Mouse (Mus musculus) ES-CJ7 (cell line): ENCODE data around the gene Ptdss2.

ENCODE experiments used
- DNase-seq: peaks from one replicate; pipeline ENCODE4 v3.0.0; 2011; ENCODE audit warnings: low read depth, low spot score

Ptdss2 gene

DNA sequence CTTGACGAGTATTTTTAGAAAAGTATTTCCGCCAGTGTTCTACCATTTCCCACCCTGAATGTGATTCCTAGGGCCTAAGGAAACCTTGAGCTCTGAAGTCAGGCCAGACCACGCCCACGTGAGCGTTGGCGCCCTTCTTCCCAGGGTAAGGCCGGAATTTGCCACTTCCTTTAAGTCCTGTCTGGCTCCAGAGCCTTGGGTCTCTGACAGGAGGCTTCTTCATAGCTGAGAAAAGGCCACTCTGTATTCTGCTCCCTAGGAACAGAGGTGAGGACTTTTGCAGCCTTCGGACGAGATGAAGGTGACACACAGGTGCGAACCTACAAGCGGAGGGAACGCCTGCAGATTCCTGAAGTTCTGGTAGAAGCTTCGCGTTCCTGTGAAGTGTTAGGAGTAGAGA, at the start of gene Ptdss2:
Gene Ptdss2, plus strand, starts transcription at position 138 of the 400 bp plus-strand sequence.
- DNase-seq: peak; percentile 88

DNA sequence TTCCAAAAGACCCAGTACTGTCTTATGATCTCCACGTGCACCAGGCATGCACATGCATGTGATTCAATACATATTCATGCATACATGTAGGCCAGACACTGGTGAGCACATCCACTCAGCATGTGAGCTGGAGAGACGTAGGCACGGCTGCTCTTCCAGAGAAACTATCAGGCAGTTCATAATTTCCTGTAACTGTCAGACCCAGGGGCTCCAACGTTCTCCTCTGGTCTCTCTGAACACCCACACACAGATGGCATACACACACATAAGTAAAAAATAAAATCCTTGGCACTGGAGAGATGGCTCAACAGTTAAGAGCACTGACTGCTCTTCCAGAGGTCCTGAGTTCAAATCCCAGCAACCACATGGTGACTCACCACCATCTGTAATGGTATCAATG, 48.4 kb upstream of the Ptdss2 start:
- no peak for DNase-seq

DNA sequence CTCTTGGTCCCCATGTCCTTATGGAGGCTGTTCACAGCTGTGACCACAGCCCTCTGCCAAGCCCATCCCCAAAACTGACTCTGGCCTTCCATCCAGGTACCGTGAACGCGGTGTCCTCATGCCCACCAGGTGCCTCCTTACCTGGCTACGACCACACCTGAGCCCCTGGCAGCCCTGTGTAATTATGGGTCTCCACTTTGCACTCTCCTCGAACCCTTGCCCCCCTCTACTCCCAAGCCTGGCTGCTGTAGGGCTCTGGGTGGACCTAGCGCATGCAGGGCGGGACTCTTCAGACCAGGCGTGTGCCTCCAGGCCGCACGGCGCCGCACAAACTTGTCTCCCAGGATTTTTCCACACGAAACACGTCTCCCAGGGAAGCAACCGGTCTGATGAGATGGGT, 44.3 kb upstream of the Ptdss2 start, which contains the start of gene Pkp3:
Gene Pkp3, plus strand, starts transcription at position 378 of the 400 bp plus-strand sequence.
- no peak for DNase-seq

DNA sequence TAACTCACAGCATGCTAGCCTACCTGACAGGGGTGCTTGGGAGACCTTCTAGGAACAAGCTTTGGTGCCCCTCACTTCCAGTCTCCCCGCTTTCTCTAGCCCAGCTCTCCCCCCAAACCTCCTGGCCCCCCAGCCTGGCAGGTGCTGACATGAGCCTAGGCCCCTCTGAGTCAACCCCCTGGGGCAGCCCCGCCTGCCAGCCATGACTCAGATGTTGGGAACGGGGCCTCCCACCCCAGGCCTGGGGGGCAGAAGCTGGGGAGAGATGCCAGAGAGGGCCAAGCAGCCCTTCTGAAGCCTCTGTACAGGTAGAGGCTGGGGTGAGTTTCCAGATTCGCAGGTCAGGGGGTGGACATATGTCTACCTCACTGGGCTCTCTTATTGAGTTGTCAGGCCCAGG, 43.3 kb upstream of the Ptdss2 start:
- no peak for DNase-seq

DNA sequence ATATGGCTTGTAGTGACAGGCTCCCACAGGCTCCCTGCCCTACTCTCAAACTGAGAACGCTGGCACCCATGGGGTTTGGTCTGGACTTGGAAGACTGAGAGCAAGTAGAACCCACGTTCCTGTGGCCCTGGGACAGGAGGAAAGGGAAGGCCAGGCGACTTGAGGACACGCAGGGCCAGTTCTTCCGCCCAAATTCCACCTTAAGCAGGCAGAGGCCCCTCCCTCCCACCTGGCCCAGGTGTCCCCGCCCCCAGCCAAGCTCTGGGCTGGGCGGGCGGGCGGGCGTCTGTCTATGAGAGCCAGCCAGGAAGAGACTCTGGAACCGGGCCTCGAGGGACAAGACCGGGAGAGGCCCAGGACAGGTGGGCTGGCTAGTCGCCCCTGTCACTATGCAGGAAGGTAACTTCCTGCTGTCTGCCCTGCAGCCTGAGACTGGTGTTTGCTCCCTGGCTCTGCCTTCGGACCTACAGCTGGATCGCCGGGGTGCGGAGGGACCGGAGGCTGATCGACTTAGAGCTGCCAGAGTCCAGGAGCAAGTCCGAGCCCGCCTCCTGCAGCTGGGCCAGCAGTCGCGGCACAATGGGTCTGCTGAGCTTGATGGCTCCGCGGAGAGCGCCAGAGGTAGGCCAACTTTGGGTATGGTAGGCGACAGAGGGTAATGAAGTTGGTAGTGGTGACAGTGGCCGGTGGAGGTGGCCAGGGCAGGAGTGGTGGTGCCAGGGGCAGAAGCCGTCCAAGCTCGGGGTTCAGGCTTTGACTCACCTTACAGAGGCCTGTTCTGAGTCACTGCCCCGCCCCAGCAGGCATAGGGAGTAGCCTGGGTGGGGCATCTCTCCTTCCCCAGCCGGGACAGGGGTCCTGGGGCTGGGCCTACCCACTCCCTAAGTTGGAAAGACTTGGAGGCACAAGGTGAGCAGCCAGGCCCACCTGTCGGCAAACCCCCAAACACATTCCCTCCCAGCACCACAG, 42.4 kb upstream of the Ptdss2 start:
- DNase-seq: no peak

DNA sequence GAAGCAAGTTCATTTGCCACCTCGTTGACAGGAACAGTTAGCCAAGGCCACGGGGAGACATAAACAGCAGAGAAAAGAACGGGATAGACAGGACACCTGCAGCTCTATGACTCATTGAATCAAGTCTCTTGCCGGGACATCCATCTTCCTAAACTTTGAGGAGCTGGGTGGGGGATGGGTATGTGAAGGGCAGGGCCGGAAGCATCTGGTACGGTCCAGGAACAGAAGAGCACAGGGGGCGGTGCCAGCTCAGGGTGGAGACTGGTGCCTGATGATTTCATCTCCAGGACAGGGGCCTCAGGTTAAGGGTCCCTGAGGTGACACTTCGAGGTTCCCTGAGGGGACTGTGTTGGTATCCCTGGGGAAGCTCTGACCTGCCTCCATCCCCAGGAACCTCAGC, 34.3 kb upstream of the Ptdss2 start:
- peak; percentile 75 for DNase-seq

DNA sequence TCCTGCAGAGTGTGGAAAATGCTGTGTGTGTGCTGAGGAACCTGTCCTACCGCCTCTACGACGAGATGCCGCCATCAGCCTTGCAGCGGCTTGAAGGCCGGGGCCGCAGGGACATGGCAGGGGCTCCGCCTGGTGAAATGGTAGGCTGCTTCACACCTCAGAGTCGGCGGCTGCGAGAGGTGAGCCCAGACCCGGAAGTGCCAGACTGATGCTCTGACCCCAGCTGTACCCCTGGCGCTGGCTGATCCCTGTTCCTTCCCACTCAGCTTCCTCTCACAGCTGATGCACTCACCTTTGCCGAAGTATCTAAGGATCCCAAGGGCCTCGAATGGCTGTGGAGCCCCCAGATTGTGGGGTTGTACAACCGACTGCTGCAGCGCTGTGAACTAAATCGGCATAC, 33.7 kb upstream of the Ptdss2 start:
- DNase-seq: no peak

DNA sequence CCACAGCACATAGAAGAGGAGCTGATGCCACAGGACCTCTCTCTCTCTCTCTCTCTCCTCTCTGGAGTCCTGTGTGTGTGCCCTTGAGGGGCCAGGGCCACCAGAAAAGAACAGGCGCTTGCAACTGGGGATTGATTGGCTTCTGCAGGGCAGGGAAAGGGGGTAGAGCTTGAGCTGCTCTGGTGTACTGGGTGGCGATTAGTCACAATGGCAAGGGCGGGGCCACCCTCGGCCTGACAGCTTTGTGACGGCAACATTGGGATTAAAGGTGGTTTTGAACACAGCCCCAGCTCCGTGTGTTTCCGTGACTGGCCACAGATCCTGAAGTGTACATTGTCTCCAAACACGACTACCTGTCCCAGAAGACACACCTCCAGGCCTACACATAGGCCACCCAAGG, 32.0 kb upstream of the Ptdss2 start:
- no peak for DNase-seq

DNA sequence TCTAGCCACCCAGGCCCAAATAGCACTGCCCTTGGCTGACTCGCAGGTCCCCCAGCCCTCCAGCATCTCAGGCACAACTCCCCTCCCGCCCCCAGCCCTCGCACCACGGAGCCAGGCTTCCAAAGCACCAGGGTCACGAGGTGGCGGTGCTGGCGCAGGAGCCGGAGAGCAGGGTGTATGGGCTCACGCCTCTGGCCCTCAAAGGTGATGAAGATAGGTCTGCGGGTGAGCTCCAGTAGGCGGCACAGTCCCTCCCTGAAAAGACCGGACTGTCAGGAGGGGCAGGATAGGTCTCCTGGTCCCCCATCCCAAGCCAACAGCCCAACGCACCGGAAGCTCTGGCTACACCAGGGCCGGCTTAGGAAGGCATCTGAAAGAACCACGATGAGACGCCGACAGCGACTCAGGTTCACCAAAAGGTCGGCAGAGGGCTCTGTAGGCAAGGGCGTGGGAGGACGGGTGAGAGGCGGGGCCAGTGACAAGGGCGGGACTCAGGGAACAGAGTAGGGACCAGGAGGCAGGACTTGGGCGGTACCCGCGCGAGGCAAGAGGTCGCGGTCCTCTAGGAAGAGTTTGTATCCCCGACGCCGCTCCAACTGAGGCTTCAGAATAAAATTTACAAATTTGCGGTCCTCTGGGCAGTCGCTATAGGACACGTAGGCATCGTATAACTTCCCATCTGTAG, 30.0 kb upstream of the Ptdss2 start:
- DNase-seq: peak; percentile 93

DNA sequence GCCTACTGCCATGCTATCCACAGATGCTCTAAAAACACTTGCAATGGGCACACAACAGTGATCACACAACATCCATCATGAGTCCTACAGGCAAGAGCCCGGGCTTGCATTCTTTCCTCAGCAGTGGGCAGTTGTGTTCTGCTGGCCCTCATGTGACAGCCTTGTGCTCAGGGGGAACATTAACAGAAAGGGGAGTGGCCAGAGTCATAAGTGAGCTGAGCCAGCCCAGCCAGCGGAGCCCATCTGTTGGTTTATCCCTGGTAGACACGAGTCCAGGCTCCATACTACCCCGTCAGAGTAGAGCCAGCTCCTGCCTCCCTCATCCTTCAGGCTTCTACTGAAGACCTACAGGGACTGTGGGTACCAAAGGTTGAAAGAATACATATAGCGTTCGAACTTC, 28.2 kb upstream of the Ptdss2 start:
- no peak for DNase-seq

DNA sequence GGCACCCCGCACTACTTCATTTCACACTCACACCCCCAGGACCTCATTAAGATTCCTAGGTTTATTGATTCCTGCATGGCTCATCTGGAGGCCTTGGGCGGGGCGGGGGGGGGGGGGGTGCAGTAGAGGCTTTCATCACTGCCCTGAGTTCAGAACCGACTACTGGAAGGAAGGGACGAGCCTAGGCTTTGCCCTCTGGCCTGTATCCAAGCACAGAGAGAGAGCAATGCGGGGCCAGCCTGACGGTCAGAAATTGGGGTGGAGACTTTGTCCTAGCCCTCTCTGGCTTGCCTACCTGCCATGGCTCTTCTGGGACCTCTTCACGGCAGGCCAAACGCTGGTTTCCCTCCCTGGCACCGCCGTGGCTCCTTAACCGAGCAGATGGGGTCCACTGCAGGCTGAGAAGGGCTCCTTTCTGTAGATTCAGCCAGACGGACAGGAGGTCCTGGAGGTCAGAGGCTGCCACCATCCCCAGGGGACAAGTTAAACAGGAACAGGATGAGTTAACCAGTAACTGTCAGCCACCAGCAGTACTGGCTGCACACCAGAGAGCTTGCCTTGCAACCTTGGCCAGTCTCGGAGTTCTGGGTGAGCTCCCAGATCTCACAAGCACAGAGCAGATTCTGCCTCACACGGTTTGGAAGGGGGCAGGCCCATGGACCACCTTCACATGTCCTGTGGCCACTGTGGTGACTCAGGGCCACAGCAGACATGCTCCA, 27.5 kb upstream of the Ptdss2 start:
- DNase-seq: no peak

DNA sequence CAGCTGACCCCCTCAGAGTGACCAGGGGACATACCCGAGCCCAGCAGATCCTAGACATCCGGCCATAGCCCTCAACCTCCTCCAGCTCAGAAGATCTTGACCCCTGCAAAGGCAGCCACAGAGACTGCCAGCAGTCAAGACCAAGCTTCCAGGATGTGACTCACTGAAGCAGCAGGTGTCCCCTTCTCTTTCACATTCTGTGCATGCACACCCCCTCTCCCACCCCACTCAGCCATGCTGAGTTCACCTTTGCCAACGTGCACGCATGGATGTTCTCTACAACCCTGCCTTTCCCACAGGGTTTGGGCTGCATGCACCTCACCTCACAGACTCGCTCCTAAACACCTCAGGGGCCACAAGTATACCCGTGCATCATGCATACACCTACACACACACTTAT, 26.2 kb upstream of the Ptdss2 start:
- DNase-seq: no peak

DNA sequence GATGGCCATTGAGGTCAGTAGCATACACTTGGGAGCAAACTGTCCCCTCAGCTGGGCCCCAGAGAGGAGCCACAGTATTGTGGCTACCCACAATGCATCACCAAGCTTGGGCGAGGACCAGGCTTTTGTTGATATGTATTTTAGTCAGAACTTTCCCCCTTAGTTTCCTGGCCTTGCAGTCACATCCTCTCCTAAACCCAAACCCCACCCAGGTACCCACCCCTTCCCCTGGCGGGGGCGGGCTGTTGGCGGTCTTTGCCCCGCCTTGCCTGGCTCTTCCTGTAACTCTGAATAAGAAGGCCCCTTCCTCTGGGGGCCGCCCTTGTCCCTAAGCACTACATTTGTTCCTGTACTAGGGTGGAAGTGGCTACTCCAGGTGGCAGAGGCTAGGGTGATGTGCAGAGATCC, 25.5 kb upstream of the Ptdss2 start:
- DNase-seq: peak; percentile 78

DNA sequence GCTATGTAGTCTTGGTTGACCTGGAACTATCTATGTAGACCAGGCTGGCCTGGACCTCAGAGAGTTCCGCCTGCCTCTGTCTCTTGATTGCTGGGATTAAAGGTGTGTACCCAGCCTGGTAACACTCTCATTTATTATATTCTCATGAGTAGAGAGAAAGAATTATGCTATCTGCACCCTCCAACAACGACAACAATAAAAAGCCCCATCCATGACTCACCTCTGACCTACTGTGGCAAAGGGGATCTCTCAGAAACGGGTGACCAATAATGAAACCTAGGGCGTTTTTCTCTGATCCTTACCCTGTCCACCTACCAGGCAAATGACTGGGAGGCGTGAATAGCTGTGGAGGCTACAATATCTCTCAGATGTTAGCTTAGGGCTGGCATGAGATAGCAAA, 25.0 kb upstream of the Ptdss2 start:
- DNase-seq: no peak

DNA sequence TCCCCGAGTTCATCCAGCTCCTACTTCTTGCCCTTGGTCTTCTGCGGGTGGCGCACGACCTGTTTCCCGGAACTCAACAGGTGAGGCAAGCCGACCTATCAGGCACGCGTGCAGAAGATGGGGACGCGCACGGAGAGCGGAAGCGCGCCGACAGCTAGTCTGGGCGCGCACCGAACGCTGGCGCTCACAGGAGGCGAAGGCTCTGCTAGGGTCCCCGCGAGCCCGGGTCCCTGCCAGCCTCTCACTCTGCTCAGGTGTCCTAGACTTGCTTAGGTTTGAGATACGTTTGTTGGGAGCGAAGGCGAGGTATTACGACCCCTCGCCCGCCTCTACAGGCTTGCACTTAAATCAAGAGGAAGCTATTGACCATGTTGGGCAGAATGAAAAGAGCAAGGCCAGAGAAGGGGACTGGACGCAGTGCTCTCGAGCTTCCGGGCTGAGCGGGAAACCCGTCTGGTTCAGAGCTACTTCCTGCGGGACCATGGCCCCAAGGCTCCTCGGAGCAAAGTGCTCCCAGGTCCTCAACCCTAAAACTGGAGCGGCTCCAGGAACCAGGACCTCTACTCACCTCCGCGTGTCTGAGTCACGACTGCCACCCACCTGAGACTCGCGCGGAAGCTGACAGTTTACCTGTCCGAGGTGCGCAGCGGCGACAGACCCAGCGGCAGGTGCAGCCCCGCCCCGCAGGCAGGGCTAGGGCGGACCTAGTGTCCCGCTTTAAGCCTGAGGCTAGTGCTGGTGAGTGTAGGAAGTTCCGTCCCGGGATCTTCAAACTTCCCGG, 22.1 kb upstream of the Ptdss2 start, which contains the start of gene Sigirr:
Gene Sigirr, minus strand, starts transcription at position 662 of the 781 bp plus-strand sequence.
- DNase-seq: peak; percentile 72

DNA sequence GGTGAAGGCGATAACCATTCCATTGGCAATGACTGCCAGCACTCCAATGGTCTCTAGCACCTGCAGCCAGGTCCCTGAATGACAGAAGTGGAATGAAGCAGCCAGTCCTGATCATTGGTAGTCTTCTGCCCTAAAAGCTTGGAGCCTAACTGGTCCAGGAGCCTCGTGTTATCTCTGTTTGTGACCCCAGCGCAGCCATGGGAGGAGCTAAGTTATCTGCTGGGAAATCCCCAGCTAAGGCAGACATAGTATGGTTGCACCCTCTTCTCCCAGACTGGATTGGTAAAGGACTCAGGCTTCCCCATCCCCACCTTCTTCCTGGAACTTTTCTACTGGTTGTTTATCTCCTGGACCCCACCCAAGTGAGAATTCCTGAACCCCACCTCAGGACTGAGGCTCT, 19.0 kb upstream of the Ptdss2 start:
- no peak for DNase-seq

DNA sequence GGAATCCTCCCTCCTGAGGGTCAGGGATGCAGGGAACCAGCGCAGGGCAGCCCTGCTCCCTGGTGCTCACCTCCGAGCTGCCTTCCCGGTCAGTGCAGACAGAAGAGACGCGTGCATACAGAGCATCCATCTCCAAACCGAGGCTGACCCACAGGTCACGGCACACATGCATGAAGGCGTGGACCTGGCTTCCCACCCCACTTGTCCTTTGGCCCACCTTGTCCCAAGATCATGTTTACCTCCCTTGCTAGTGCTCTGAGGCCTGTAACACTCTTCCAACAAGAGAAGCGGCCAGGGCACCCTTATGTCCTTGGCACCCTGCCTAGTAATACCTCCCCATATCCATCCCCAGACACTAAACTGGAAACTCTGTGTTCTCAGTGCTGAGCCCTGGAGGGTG, 6.3 kb upstream of the Ptdss2 start:
- DNase-seq: no peak

DNA sequence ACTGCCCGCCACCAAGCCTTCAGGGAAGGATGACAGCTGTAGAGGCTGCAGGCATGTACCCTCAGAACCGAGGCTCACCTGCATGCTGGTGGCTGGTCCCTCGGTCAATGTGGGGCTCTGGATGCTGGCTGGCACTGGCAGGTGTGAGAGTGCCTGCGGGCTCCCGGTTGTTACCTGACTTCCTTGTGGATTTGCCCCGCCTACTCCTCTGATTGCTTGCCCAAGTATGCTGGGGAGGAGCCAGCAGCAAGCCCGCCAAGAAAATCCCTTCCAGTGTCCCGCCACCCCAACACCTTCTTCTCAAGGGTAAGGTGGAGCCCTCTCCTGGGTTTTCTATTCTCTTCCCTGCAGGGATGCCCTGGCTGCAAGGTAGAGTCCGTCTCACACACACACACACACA, 4.5 kb upstream of the Ptdss2 start, which contains the start of gene Ano9:
Gene Ano9, minus strand, starts transcription at position 171 of the 400 bp plus-strand sequence.
- DNase-seq: peak; percentile 71

DNA sequence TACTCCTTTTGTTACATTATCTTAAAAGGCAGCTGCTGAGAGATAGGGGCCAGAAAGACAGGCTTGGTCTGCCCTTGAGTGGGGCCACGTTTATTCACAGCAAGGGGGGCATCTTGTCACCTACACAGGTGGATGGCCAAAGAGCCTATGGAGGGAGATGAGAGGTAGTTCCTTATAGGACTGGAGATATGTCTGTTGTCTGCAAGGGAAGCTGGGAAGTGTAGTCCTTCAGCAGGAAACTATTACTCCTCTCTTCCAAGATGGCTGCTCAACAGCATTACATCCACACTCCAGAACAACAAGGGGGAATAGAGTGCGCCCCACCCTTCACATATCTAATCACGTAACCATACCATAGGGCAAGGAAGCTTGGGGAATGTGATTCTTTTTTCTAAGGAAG, 2.7 kb upstream of the Ptdss2 start:
- peak; percentile 37 for DNase-seq

DNA sequence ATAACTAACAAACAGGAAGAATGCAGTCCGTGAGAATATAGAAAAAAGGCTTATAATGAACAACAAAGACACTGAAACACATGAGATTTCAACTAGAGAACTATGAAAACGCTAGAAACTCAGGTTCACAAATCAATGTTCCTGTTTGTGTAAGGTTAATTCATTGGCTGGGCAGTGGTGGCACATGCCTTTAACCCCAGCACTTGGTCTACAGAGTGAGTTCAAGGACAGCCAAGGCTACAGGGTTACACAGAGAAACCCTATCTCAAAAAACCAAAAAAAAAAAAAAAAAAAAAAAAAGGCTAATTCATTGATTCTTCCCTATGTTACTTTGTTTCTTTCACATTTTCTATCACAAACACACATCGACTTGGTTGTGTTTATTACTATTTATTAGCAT, 1.6 kb upstream of the Ptdss2 start:
- DNase-seq: no peak

DNA sequence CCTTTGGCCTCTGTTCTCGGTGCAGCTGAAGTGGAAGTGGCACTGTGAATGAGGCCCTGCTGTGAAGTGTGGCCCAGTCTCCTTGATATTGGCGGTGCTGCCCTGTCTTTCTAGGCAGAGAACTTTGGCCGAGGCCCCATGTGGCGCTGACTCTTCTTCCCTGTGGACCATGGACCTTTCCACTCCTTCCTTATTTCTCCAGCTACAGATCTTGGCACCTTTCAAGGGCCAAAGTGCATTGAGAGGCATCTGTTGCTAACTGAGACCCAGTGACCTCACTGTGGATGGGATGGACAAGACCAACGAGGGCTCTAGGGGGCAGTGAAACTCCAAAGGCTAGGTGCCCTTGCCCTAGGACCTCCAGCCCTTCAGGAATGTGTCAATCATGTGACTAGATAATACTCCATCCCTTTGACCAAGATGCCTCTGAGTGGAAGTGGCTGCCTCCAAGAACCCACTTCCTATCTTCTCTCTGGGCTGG, 1.1 kb upstream of the Ptdss2 start:
- DNase-seq: peak; percentile 64
